Mouse (Mus musculus) limb, embryonic 13.5 days (tissue): Measurements from ENCODE around the gene Cln5. TPM values are rescaled to one million over a fixed set of nuclear protein-coding genes. Genes with fewer than 3 reads are reported as not detected.
A peak's percentile ranks its signal among the peaks of the same experiment; 100 is the strongest.

ENCODE experiments used
- ATAC-seq: fragments of 200-750 bp; cut with Nextera tagmentation; 2 replicates; pipeline ENCODE4 v1.8.0; 2017; ENCODE audit warnings: low read depth, moderate number of reproducible peaks, moderate TSS enrichment; ENCODE audit not compliant: low FRiP score
- H3K27ac ChIP-seq: fragments of 300-500 bp; sonication (generic); 2 replicates; pipeline ENCODE4 v1.5.1; 2015; ENCODE audit warnings: inconsistent platforms, mild to moderate bottlenecking, moderate library complexity
- H3K27me3 ChIP-seq: fragments of 300-500 bp; sonication (generic); 2 replicates; pipeline ENCODE4 v1.6.1; 2015; ENCODE audit warnings: mild to moderate bottlenecking, inconsistent platforms
- H3K36me3 ChIP-seq: fragments of 300-500 bp; sonication (generic); 2 replicates; pipeline ENCODE4 v1.6.1; 2015; ENCODE audit warnings: inconsistent platforms, mild to moderate bottlenecking, moderate library complexity
- H3K4me1 ChIP-seq: fragments of 300-500 bp; sonication (generic); 2 replicates; pipeline ENCODE4 v1.6.1; 2015; ENCODE audit warnings: inconsistent platforms
- H3K4me2 ChIP-seq: fragments of 300-500 bp; sonication (generic); replicated peaks from 2 replicates; pipeline ENCODE4 v1.6.1; 2015; ENCODE audit warnings: inconsistent platforms, mild to moderate bottlenecking, moderate library complexity
- H3K4me3 ChIP-seq: fragments of 300-500 bp; sonication (generic); 2 replicates; pipeline ENCODE4 v1.5.1; 2015; ENCODE audit warnings: moderate library complexity, mild to moderate bottlenecking, inconsistent platforms
- H3K9ac ChIP-seq: fragments of 300-500 bp; sonication (generic); 2 replicates; pipeline ENCODE4 v1.6.1; 2015; ENCODE audit warnings: mild to moderate bottlenecking, inconsistent platforms
- H3K9me3 ChIP-seq: fragments of 300-500 bp; sonication (generic); 2 replicates; pipeline ENCODE4 v1.6.1; 2016; ENCODE audit warnings: inconsistent platforms
- WGBS: fragments of 180-500 bp; shearing (Covaris S2); methylation state at CpG from one replicate; pipeline ENCODE4 v1.1.7; 2015; 5-methylcytosine and 5-hydroxymethylcytosine counted together
- polyA plus RNA-seq: library from polyadenylated mRNA; unstranded; fragments of >200 nt; fragmentation: Nextera tagmentation; extraction: Ambion mirVana; gene quantifications from 2 replicates; pipeline ENCODE4 v1.2.1, GENCODE M21; 2015

The Cln5 gene
- polyA plus RNA-seq, 1 experiment from 2014 or later = 31.9 TPM

- WGBS = 78% methylated on average over 13 of the region's 13 CpGs
- H3K27ac ChIP-seq = no peak overlapping the region
- no peaks in the 10 kb centered on the region for H3K9me3 ChIP-seq
- peaks cover 13% of the 10 kb centered on the region for H3K4me1 ChIP-seq
- no peaks in the 10 kb centered on the region for H3K27me3 ChIP-seq
- no peak overlapping the region for H3K4me3 ChIP-seq
- peak overlapping the region; percentile 77; the same call in 1 of the 2 replicates for H3K4me2 ChIP-seq
- no peak for ATAC-seq
- H3K36me3 ChIP-seq = peaks cover 9% of the 10 kb centered on the region
- H3K9ac ChIP-seq = no peak overlapping the region
Observed at GRCm38 (mm10) chr14:103100296-103100695, 30.3 kb downstream of the Cln5 start.

GRCm38 (mm10) chr14:103101171-103101570 lies 31.2 kb downstream of the Cln5 start:
- H3K9ac ChIP-seq = no peak overlapping the region
- H3K27ac ChIP-seq = no peak overlapping the region
- no peaks in the 10 kb centered on the region for H3K9me3 ChIP-seq
- 72% methylated on average over 3 of the region's 3 CpGs for WGBS
- peaks cover 9% of the 10 kb centered on the region for H3K4me1 ChIP-seq
- H3K27me3 ChIP-seq = no peaks in the 10 kb centered on the region
- H3K36me3 ChIP-seq = peaks cover under 1% of the 10 kb centered on the region; the same call in 1 of the 2 replicates
- no peak overlapping the region for H3K4me3 ChIP-seq
- H3K4me2 ChIP-seq = no peak overlapping the region
- no peak for ATAC-seq

GRCm38 (mm10) chr14:103102246-103102645 lies 32.2 kb downstream of the Cln5 start:
- no peak overlapping the region for H3K27ac ChIP-seq
- ATAC-seq = no peak
- no peaks in the 10 kb centered on the region for H3K27me3 ChIP-seq
- H3K4me3 ChIP-seq = no peak overlapping the region
- no peaks in the 10 kb centered on the region for H3K36me3 ChIP-seq
- H3K4me1 ChIP-seq = peaks cover 7% of the 10 kb centered on the region
- 73% methylated on average over 6 of the region's 6 CpGs for WGBS
- no peaks in the 10 kb centered on the region for H3K9me3 ChIP-seq
- no peak overlapping the region for H3K9ac ChIP-seq
- no peak overlapping the region for H3K4me2 ChIP-seq

- ATAC-seq = no peak
- 86% methylated on average over 10 of the region's 10 CpGs for WGBS
- Histone ChIP-seq H3K4me2 (no peak overlapping the region), H3K4me1 (0 out of 2 replicates have a peak, but pooled peaks cover 3% of the 10 kb centered on the region), H3K9me3 (no peaks in the 10 kb centered on the region), H3K4me3 (no peak overlapping the region), H3K27ac (no peak overlapping the region), H3K27me3 (no peaks in the 10 kb centered on the region), H3K36me3 (no peaks in the 10 kb centered on the region), H3K9ac (no peak overlapping the region)
Observed at GRCm38 (mm10) chr14:103102731-103103335, 32.8 kb downstream of the Cln5 start.

- no peak overlapping the region for H3K4me2 ChIP-seq
- H3K9ac ChIP-seq = no peak overlapping the region
- no peaks in the 10 kb centered on the region for H3K27me3 ChIP-seq
- no peaks in the 10 kb centered on the region for H3K9me3 ChIP-seq
- H3K36me3 ChIP-seq = 0 out of 2 replicates have a peak, but pooled peaks cover 3% of the 10 kb centered on the region
- WGBS = 89% methylated on average over 2 of the region's 2 CpGs
- no peak overlapping the region for H3K27ac ChIP-seq
- no peaks in the 10 kb centered on the region for H3K4me1 ChIP-seq
- ATAC-seq = no peak
- no peak overlapping the region for H3K4me3 ChIP-seq
Observed at GRCm38 (mm10) chr14:103106301-103106700, 36.3 kb downstream of the Cln5 start.

GRCm38 (mm10) chr14:103109971-103110370 lies 40.0 kb downstream of the Cln5 start:
- ATAC-seq = no peak
- no peaks in the 10 kb centered on the region for H3K27me3 ChIP-seq
- no peaks in the 10 kb centered on the region for H3K4me1 ChIP-seq
- WGBS = 89% methylated on average over 4 of the region's 4 CpGs
- H3K9me3 ChIP-seq = 0 out of 2 replicates have a peak, but pooled peaks cover 2% of the 10 kb centered on the region
- peaks cover 26% of the 10 kb centered on the region for H3K36me3 ChIP-seq
- H3K4me2 ChIP-seq = no peak overlapping the region
- no peak overlapping the region for H3K4me3 ChIP-seq
- no peak overlapping the region for H3K27ac ChIP-seq
- H3K9ac ChIP-seq = no peak overlapping the region

- WGBS = 86% methylated on average over 3 of the region's 3 CpGs
- Histone ChIP-seq H3K4me1 (no peaks in the 10 kb centered on the region), H3K36me3 (peaks cover 52% of the 10 kb centered on the region)
Observed at GRCm38 (mm10) chr14:103112606-103113363, 42.8 kb downstream of the Cln5 start.

GRCm38 (mm10) chr14:103114994-103115670 lies 45.1 kb downstream of the Cln5 start:
- no peak for ATAC-seq
- Histone ChIP-seq H3K9ac (no peak overlapping the region), H3K27me3 (no peaks in the 10 kb centered on the region), H3K9me3 (0 out of 2 replicates have a peak, but pooled peaks cover 2% of the 10 kb centered on the region), H3K27ac (no peak overlapping the region), H3K36me3 (peaks cover 69% of the 10 kb centered on the region), H3K4me1 (no peaks in the 10 kb centered on the region), H3K4me3 (no peak overlapping the region), H3K4me2 (no peak overlapping the region)
- WGBS = 97% methylated on average over 3 of the region's 3 CpGs

More at GRCm38 (mm10) chr14:103112606-103113363, 42.8 kb downstream of the Cln5 start:
- Histone ChIP-seq H3K4me3 (no peak overlapping the region), H3K27ac (no peak overlapping the region), H3K4me2 (no peak overlapping the region), H3K27me3 (no peaks in the 10 kb centered on the region), H3K9me3 (0 out of 2 replicates have a peak, but pooled peaks cover 2% of the 10 kb centered on the region), H3K9ac (no peak overlapping the region)
- no peak for ATAC-seq

- no peak overlapping the region for H3K4me3 ChIP-seq
- H3K27me3 ChIP-seq = no peaks in the 10 kb centered on the region
- peaks cover 71% of the 10 kb centered on the region for H3K36me3 ChIP-seq
- no peak for ATAC-seq
- no peak overlapping the region for H3K27ac ChIP-seq
- no peak overlapping the region for H3K9ac ChIP-seq
- H3K9me3 ChIP-seq = no peaks in the 10 kb centered on the region
- H3K4me2 ChIP-seq = no peak overlapping the region
- 85% methylated on average over 6 of the region's 6 CpGs for WGBS
- no peaks in the 10 kb centered on the region for H3K4me1 ChIP-seq
Observed at GRCm38 (mm10) chr14:103125756-103126155, 55.7 kb downstream of the Cln5 start.

Other genes with a start within 250 kb of the Cln5 start
- gene Kctd12, start 87.6 kb upstream of the Cln5 start, polyA plus RNA-seq = 41.4 and 45.1 TPM in 2 replicates
- gene Acod1, start 23.2 kb upstream of the Cln5 start, polyA plus RNA-seq = not detected in 2 replicates
- 22.1 and 23.4 TPM in 2 replicates for gene Fbxl3, start 29.4 kb downstream of the Cln5 start, polyA plus RNA-seq